Mouse (Mus musculus) layer of hippocampus, adult 11-12 months (tissue): Measurements from ENCODE around the gene Mylk2.

Source experiments
- DNase-seq: peaks from one replicate; pipeline ENCODE4 v3.0.0; 2022; ENCODE audit warnings: low spot score

Gene Mylk2

GRCm38 (mm10) chr2:152944013-152944412 is 32.9 kb downstream of the Mylk2 start:
- no peak for DNase-seq

GRCm38 (mm10) chr2:152947098-152947497 is 35.9 kb downstream of the Mylk2 start:
- DNase-seq, result peak; percentile 69

- no peak for DNase-seq
These were observed 37.4 kb downstream of the Mylk2 start for GRCm38 (mm10) chr2:152948438-152949020.

GRCm38 (mm10) chr2:152950358-152951064 is 39.4 kb downstream of the Mylk2 start:
- DNase-seq, result no peak

- peak; percentile 65 for DNase-seq
These were observed 40.1 kb downstream of the Mylk2 start, which contains the start of gene Dusp15 for GRCm38 (mm10) chr2:152951065-152951849. Gene Dusp15 (minus strand): TSS chr2:152951698.

- DNase-seq, result no peak
These were observed 40.9 kb downstream of the Mylk2 start for GRCm38 (mm10) chr2:152951850-152952720.

- no peak for DNase-seq
These were observed 47.0 kb downstream of the Mylk2 start for GRCm38 (mm10) chr2:152958116-152958515.

- peak; percentile 88 for DNase-seq
These were observed 51.1 kb downstream of the Mylk2 start, which contains the start of gene Ttll9 for GRCm38 (mm10) chr2:152962091-152962793. Gene Ttll9 (plus strand): TSS chr2:152962485.

- DNase-seq, result no peak
These were observed 54.4 kb downstream of the Mylk2 start for GRCm38 (mm10) chr2:152965555-152965954.
